Mouse (Mus musculus) telencephalon, adult 2 months (tissue): ENCODE measurements around the gene Primpol.

Experiments used
- DNase-seq: peaks from one replicate; pipeline ENCODE4 v3.0.0-alpha.2; 2011; ENCODE audit warnings: low read depth, low spot score

The Primpol gene

DNA sequence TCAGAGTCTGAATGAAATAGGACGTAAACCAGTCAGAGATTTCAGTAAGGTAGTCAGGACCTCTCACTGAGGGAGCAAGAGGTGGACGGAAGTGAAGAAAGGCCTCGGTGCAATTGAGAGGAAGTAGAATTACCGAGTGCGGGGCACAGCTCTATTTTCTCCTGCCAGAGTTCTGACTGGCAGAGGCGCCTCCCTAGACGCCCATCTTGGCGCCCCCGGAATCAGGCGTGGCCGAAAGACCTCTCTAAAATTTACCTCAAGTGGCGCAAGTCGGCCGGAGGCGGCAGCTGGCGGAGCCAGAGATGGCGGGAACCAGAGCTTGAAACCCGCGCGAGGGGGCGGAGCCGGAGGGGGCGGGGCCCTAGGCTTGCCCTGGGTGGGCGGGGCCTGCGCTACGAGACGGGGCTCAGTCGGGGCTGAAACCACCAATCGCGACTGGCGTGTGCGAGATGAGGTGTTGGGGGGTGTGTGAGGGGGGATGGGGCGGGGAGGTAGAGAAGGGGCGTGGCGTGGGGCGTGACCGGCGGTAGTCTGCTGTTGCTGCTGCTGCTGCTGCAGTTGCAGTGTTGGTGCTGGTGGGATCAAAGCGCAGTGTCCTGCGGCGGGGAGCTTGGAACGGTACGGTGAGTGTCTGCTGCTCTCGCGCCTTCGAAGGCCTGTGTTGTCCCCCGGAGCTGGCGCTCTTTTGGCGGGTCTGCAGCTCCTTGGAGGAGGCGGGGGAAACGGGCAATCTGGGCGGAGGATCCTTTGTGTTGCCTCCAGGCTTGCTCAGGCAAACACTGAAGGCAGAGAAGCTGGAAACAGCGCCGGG, at the start of gene Primpol, which contains the start of gene Casp3:
Primpol (minus strand) TSS at position 334 of the 811 bp plus-strand sequence.
Casp3 (plus strand) TSS at position 413 of the 811 bp plus-strand sequence.
- DNase-seq = peak; percentile 88

- DNase-seq = no peak
Measured at GRCm38 (mm10) chr8:46655919-46656318, 38.9 kb upstream of the Primpol start.

DNA sequence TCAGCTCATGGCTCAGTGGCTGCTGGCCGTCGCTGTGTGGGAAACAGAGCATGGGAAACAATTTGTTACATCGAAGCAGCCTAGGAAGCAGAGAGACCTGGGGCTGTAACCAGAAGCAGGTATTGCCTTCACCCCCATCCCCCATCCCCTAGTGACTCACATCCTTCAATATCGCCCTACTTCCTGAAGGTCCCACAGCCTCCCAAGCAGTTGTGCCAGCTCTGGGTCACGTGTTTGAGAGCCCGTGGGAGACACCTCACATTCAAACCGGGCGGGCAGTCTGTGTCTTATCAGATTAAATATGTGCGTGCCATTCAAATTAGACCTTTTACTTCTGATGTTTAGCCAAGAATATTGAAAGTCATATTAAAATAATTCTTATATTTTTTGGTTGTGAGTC, 34.9 kb upstream of the Primpol start:
- DNase-seq = no peak

DNA sequence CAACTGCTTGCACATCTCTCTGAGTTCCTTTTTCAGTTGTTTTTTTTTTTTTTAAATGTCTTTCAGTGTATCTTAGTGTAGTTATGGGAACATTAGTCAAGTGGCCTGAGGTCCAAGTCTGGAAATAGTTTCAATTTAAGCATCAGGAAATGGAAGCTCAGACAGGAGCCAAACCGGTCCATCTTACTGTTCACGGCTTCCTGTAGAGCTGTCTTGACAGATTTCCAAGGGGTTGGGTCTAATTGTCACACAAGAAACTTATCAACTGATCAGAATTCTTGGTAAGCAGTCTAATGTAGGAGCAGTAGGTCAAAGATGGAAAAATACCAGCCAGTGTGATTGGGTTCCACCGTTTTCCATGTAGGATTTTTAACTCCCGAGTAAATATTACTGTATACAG, 31.4 kb upstream of the Primpol start:
- DNase-seq = no peak

DNA sequence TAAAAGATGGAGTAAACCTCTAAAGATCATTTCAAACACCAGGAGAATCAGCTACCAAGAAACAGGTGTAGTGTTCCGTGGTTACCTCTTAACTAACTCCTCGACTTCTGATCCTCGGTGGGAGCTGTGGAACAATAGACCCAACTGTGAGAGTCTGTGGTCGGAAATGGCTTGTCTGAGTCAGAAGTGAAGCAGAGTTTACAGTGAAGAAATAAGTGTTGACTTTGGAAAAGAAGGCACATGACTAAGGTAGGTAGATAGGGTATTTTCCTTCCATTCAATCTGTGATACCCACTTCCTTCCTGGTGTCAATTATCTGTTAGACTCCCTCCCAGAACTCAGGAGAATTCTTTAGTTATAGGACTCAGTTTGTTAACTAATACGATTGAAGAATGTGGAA, 24.3 kb upstream of the Primpol start:
- DNase-seq = no peak

- no peak for DNase-seq
Measured at GRCm38 (mm10) chr8:46639852-46640251, 22.8 kb upstream of the Primpol start.

GRCm38 (mm10) chr8:46639010-46639571, 22.1 kb upstream of the Primpol start:
- DNase-seq = no peak

- DNase-seq = no peak
Measured at GRCm38 (mm10) chr8:46630932-46631331, 13.9 kb upstream of the Primpol start.

GRCm38 (mm10) chr8:46630422-46630821, 13.4 kb upstream of the Primpol start:
- DNase-seq = no peak

GRCm38 (mm10) chr8:46628645-46629044, 11.6 kb upstream of the Primpol start:
- no peak for DNase-seq

DNA sequence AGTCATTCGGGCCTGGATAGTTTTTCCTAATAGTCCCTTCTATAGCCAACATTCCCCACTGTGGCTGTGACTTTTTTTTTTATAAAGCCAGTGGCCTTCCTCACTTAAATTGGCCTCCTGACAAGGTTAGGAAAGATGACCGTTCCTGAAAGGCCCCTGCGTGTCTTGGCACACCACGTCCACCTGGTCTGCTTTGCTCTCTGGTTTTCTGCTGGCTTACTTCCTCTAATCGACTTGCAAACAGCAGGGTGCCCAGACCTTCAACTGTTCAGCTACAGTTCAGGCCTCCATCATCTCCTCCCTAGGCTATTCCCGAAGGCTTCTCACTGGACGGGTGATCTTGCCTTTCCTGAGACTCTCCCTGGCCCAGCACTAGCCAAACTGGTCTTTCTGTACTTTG, 10.9 kb upstream of the Primpol start:
- DNase-seq = no peak

DNA sequence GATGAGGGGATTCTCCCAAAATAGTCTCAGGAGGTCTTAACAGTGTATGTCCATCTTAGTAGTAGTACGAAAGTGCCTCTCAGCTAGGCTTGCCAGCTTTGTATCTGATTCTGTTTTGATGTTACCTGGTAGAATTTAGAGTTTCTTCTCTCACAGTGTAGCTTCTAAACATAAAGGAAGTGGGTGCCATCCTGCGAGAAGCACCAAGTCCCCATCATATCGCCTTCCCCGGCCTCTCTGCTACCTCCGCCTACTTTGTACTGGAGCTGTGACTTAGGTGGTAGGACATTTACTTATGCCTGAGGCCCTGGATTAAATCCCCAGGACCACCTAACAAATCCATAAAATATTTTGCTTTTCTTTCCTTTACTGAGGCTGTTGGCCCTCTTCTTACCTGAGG, 9.6 kb upstream of the Primpol start:
- no peak for DNase-seq

DNA sequence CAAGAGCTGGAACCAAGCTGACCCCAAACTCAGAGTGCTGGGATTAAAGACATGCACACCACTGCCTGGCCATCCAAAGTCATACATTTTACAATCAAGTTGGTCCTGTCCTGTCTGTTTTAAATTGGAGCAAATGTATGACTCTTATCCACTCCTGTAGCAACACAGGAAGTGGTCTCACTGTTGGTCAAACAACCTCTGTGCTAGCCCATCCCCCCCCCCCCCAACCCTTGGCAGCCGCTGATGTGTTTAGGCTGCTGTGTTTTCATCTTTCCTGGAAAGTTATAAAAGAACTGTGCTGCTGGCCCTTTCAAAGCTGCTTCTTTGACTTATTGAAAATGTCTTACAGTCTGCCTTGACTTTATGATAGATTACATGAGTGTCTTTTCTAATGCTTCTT, 8.2 kb upstream of the Primpol start:
- no peak for DNase-seq

GRCm38 (mm10) chr8:46622446-46623270, 5.6 kb upstream of the Primpol start:
- no peak for DNase-seq

GRCm38 (mm10) chr8:46618639-46619320, 1.8 kb upstream of the Primpol start:
- no peak for DNase-seq

DNA sequence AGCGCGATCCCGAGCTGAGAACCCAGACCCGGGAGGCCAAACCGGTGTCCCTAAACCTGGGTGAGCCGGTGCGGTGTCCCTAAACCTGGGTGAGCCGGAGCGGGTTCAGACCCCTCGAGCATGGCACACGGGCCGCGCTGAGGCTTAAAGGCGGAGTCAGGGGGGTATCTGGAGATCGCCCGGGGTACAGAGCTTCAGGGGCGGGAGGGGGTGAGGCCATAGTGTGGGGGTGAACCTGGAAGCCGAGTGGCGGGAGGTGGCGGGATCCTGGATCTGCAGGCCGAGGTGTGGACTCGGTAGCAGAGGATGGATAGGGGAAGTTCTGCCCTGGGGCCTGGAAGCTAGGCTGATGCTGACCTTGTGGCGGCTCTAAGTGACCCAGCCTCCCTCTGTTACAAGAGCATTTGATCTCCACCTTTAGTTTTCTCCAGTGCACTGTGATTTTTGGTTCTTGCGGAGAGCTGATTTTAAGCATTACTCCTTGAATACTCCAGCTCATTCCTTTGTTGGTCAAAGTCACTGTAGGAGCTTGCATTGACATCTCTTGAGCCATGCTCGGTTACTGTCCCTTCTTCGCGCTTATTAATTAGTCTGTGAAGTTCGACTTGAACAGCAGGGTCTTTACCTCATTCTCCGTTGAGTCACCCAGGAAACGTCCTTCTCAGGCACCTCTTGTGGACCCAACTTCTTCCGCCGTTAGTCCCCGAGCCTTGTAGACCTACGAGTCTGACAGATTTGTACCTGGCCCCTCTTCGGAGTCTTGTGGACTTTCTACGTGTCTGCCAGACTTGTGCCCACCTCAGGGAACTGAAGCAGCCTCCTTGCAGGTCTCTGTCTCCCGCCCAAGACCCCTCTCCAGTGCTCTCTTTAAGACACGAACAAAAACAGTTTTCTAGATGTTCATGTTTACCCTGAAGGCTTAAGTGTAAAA, 943 bp upstream of the Primpol start:
- DNase-seq = no peak

GRCm38 (mm10) chr8:46615936-46616335, 1.1 kb downstream of the Primpol start:
- no peak for DNase-seq

GRCm38 (mm10) chr8:46613377-46613776, 3.6 kb downstream of the Primpol start:
- no peak for DNase-seq

DNA sequence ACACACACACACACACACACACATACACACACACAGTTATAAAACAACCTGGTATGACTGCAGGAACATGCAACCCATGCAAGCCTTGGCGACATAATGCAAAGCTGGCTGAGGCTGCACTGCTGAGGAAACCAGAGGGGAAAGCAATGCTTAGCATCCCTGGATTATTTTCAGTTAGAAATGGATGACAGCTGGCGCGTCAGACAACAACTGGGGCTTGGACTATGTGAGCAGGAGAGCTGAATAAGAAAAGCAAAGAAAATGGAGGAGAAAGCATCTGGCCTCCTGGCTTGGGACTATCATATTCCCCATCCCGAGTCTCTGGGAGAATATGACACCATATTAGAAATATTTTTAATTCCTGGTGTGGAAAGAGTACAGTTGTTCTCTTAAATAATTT, 4.1 kb downstream of the Primpol start:
- no peak for DNase-seq

DNA sequence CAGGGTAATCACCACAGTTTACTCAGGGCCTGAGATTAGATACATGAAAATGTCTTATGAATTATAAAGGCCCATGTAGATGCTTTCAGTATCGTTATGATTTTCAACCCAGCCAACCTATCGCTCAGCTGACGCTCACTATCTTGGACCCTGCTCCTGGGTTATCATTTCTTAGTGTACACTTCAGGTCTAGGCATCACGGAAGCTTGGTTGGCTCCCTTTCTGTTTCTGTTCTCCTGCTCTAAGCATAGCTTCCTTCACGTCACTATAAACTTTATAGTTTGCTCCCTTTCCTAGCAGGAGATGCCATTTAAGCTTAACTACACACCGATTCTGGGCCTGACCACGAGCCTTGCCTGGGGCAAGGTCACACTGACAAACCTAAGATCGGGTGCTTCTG, 5.5 kb downstream of the Primpol start:
- DNase-seq = no peak

GRCm38 (mm10) chr8:46606930-46607329, 10.1 kb downstream of the Primpol start:
- no peak for DNase-seq
